Mouse (Mus musculus): Measurements from ENCODE around the gene Ror2. TPM values are rescaled to one million over a fixed set of nuclear protein-coding genes. Genes with fewer than 3 reads are reported as not detected.

Ror2 gene
- polyA plus RNA-seq, 1 experiment from 2014 or later: 10.2 TPM

DNA sequence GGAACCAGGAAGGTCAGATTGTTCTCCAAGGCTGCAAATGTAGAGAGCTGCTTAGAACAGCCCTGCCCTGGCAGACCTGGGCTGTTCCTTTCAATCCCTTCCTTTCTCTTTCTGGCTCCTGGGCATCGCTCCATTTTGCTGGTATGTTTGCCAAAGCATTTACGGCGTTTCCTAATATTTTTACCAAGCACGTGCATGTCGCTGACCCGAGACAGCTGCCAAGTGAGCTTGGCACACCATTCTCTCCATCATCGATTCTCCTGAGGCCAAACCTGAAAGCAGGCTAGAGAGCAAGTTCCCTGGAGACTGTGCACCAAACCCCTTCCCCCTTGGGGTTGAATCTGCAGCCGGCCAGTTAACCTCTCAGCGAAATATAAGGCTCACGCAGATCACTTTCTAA is 143.7 kb downstream of the Ror2 start:
- Histone ChIP-seq H3K9me3 (replicated peaks; ENCODE audit: control insufficient read depth, low read length) (peaks cover 4% of the 10 kb centered on the region; the same call in 1 of the 2 replicates), H3K4me1 (ENCODE audit: control insufficient read depth, insufficient read depth, low read length) (peaks cover 5% of the 10 kb centered on the region; the same call in 1 of the 2 replicates), H3K27ac (ENCODE audit: low read depth, low read length) (no peak overlapping the region), H3K4me3 (ENCODE audit: low read depth, low read length) (no peak overlapping the region), H3K27me3 (ENCODE audit: control insufficient read depth, insufficient read depth, low read length) (no peaks in the 10 kb centered on the region), H3K36me3 (ENCODE audit: control insufficient read depth, insufficient read depth, low read length) (peaks cover 9% of the 10 kb centered on the region; the same call in 1 of the 2 replicates), H3K4me2 (no peak overlapping the region), H3K9ac (ENCODE audit: low read depth, low read length) (no peak overlapping the region)
- no peak for ATAC-seq (replicated peaks; ENCODE audit: insufficient number of reproducible peaks, low FRiP score, low TSS enrichment)
- WGBS (ENCODE audit: insufficient replicate concordance): 90% methylated on average over 10 of the region's 10 CpGs

DNA sequence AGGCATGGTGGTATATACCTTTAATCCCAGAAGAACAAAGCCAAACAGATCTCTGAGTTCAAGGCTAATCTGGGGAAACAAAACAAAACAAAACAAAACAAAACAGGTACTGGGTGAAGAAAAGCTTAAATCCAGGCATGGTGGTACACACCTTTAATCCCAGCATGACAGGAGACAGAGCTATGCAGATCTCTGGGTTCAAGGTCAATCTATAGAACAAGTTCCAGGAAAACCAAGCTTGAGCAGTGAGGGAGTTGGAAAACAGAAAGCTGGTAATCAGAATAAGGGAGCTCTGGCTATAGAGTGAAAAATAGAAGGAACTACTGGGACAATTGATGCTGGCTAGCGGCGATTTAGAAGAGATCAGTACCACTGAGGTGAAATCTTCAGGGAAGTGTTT is 145.6 kb downstream of the Ror2 start:
- Histone ChIP-seq H3K9ac (ENCODE audit: low read depth, low read length) (no peak overlapping the region), H3K9me3 (replicated peaks; ENCODE audit: control insufficient read depth, low read length) (peaks cover 4% of the 10 kb centered on the region; the same call in 1 of the 2 replicates), H3K36me3 (ENCODE audit: control insufficient read depth, insufficient read depth, low read length) (peaks cover 9% of the 10 kb centered on the region; the same call in 1 of the 2 replicates), H3K27me3 (ENCODE audit: control insufficient read depth, insufficient read depth, low read length) (no peaks in the 10 kb centered on the region), H3K27ac (ENCODE audit: low read depth, low read length) (no peak overlapping the region), H3K4me1 (ENCODE audit: control insufficient read depth, insufficient read depth, low read length) (peaks cover 5% of the 10 kb centered on the region; the same call in 1 of the 2 replicates), H3K4me3 (ENCODE audit: low read depth, low read length) (no peak overlapping the region), H3K4me2 (no peak overlapping the region)
- ATAC-seq (replicated peaks; ENCODE audit: insufficient number of reproducible peaks, low FRiP score, low TSS enrichment): no peak
- WGBS (ENCODE audit: insufficient replicate concordance): 82% methylated on average over 2 of the region's 2 CpGs

DNA sequence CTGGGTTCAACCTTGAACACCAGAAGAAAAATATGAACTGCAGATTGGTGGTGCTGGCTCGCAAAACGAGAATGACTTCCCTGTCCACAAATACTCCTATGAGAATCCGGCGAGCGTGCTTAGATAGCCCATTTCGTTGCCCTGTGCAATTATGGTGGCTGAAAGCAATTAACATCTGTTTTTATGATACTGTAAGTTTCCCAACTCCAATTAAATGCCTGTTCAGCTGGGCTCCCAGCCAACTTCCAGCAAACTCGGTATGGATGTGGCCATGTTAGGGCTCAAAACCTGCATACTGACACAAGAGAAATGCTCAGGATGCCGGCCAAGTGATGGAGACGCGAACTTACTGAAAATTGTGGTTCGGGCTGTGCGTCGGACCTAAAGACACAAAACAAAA is 155.4 kb downstream of the Ror2 start:
- no peak overlapping the region for H3K4me2 ChIP-seq
- H3K27ac ChIP-seq (ENCODE audit: low read depth, low read length): no peak overlapping the region
- ATAC-seq (replicated peaks; ENCODE audit: insufficient number of reproducible peaks, low FRiP score, low TSS enrichment): no peak
- H3K36me3 ChIP-seq (ENCODE audit: control insufficient read depth, insufficient read depth, low read length): no peaks in the 10 kb centered on the region; the same call in 1 of the 2 replicates
- H3K4me1 ChIP-seq (ENCODE audit: control insufficient read depth, insufficient read depth, low read length): no peaks in the 10 kb centered on the region
- no peaks in the 10 kb centered on the region for H3K27me3 ChIP-seq (ENCODE audit: control insufficient read depth, insufficient read depth, low read length)
- WGBS (ENCODE audit: insufficient replicate concordance): 86% methylated on average over 13 of the region's 13 CpGs
- H3K9ac ChIP-seq (ENCODE audit: low read depth, low read length): no peak overlapping the region
- H3K9me3 ChIP-seq (replicated peaks; ENCODE audit: control insufficient read depth, low read length): no peaks in the 10 kb centered on the region
- no peak overlapping the region for H3K4me3 ChIP-seq (ENCODE audit: low read depth, low read length)

DNA sequence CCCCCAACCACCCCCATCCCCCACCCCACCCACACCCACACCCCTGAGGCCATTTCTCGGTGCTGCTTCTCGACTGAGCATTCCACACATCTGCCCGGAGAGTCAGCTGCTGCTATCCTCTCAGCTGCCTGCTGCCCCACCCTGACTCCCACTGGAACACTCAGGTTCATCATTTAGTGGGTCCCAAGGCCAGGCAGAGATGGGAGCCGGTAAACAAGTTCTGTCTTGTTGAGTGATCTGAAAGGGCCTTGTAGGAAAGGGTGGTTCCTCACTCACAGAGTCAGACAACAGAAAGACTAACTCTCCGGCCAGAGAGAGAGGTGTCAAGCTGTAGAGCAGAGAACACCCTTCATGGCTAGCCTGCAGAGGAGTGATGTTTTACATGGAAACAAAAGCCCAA is 155.9 kb downstream of the Ror2 start:
- Histone ChIP-seq H3K27me3 (ENCODE audit: control insufficient read depth, insufficient read depth, low read length) (no peaks in the 10 kb centered on the region), H3K9me3 (replicated peaks; ENCODE audit: control insufficient read depth, low read length) (no peaks in the 10 kb centered on the region), H3K4me2 (no peak overlapping the region), H3K36me3 (ENCODE audit: control insufficient read depth, insufficient read depth, low read length) (no peaks in the 10 kb centered on the region; the same call in 1 of the 2 replicates), H3K9ac (ENCODE audit: low read depth, low read length) (no peak overlapping the region), H3K4me3 (ENCODE audit: low read depth, low read length) (no peak overlapping the region), H3K27ac (ENCODE audit: low read depth, low read length) (no peak overlapping the region), H3K4me1 (ENCODE audit: control insufficient read depth, insufficient read depth, low read length) (no peaks in the 10 kb centered on the region)
- WGBS (ENCODE audit: insufficient replicate concordance): 69% methylated on average over 5 of the region's 5 CpGs
- no peak for ATAC-seq (replicated peaks; ENCODE audit: insufficient number of reproducible peaks, low FRiP score, low TSS enrichment)

DNA sequence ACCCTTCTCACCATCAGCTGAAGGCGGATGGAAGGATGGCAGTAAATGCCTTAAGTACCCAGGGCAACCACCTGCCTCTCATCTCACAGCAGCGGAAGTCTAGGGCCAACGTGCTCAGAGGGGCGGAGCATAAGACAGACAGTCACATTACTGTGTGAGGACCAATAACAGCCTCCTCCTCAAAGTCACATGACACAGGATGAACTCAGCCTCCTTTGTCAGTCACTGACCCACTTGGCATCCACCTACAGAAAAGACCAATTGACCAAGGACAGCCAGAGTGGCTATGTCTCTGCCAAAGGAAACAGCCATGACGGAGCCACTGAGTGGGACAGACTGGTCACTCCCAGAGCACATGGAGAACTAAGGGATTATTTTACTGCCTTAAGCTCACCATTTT is 160.3 kb downstream of the Ror2 start:
- Histone ChIP-seq H3K4me2 (no peak overlapping the region), H3K4me3 (ENCODE audit: low read depth, low read length) (no peak overlapping the region), H3K9me3 (replicated peaks; ENCODE audit: control insufficient read depth, low read length) (no peaks in the 10 kb centered on the region), H3K4me1 (ENCODE audit: control insufficient read depth, insufficient read depth, low read length) (0 out of 2 replicates have a peak, but pooled peaks cover 5% of the 10 kb centered on the region), H3K36me3 (ENCODE audit: control insufficient read depth, insufficient read depth, low read length) (no peaks in the 10 kb centered on the region; the same call in none of the 2 replicates), H3K27ac (ENCODE audit: low read depth, low read length) (no peak overlapping the region), H3K9ac (ENCODE audit: low read depth, low read length) (no peak overlapping the region), H3K27me3 (ENCODE audit: control insufficient read depth, insufficient read depth, low read length) (no peaks in the 10 kb centered on the region)
- WGBS (ENCODE audit: insufficient replicate concordance): 79% methylated on average over 5 of the region's 5 CpGs
- no peak for ATAC-seq (replicated peaks; ENCODE audit: insufficient number of reproducible peaks, low FRiP score, low TSS enrichment)

DNA sequence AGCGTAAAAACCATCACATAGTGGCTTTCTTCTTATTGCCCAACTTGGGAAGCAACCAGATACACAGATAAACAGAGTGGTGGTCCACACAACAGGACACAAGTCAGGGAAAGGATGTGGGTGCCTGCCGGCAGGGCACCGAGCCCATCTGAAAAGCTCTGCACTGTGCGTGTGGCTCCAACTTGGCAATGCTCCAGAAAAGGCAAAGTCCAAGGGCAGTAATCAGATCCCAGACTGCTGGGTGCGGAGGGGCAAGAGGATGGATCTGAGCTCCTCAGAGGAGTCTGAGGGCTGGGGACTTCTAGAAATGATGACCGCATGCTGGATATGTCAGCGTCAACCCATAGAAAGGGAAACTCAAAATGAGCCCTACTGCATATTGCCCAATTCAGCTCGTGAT is 163.8 kb downstream of the Ror2 start:
- H3K9me3 ChIP-seq (replicated peaks; ENCODE audit: control insufficient read depth, low read length): no peaks in the 10 kb centered on the region
- H3K27me3 ChIP-seq (ENCODE audit: control insufficient read depth, insufficient read depth, low read length): no peaks in the 10 kb centered on the region
- H3K4me3 ChIP-seq (ENCODE audit: low read depth, low read length): no peak overlapping the region
- no peak overlapping the region for H3K4me2 ChIP-seq
- H3K9ac ChIP-seq (ENCODE audit: low read depth, low read length): no peak overlapping the region
- 68% methylated on average over 8 of the region's 8 CpGs for WGBS (ENCODE audit: insufficient replicate concordance)
- H3K27ac ChIP-seq (ENCODE audit: low read depth, low read length): no peak overlapping the region
- peaks cover 3% of the 10 kb centered on the region for H3K36me3 ChIP-seq (ENCODE audit: control insufficient read depth, insufficient read depth, low read length)
- 0 out of 2 replicates have a peak, but pooled peaks cover 5% of the 10 kb centered on the region for H3K4me1 ChIP-seq (ENCODE audit: control insufficient read depth, insufficient read depth, low read length)
- no peak for ATAC-seq (replicated peaks; ENCODE audit: insufficient number of reproducible peaks, low FRiP score, low TSS enrichment)

DNA sequence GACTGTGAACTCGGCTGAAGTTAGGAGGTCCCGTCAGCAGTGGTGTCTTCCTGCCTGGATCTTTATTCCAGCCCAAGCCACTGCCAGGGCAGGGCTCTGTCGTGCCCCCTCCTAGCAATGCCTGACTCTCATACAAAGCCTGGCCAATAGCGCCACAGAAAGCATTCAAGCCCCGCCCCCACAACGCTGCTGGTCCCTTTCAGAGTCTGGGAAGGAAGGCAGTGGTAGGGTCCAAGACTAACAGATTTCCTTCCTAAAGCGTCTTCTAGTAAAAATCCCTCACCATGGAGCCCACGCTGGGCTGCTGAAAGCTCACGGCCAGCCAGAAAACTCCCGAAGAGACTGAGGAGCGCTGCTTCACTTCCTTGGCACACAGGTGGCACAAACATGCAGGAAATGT is 165.0 kb downstream of the Ror2 start:
- Histone ChIP-seq H3K4me2 (no peak overlapping the region), H3K9ac (ENCODE audit: low read depth, low read length) (no peak overlapping the region), H3K36me3 (ENCODE audit: control insufficient read depth, insufficient read depth, low read length) (peaks cover 5% of the 10 kb centered on the region), H3K4me1 (ENCODE audit: control insufficient read depth, insufficient read depth, low read length) (0 out of 2 replicates have a peak, but pooled peaks cover 5% of the 10 kb centered on the region), H3K9me3 (replicated peaks; ENCODE audit: control insufficient read depth, low read length) (no peaks in the 10 kb centered on the region), H3K27ac (ENCODE audit: low read depth, low read length) (no peak overlapping the region), H3K4me3 (ENCODE audit: low read depth, low read length) (no peak overlapping the region), H3K27me3 (ENCODE audit: control insufficient read depth, insufficient read depth, low read length) (no peaks in the 10 kb centered on the region)
- no peak for ATAC-seq (replicated peaks; ENCODE audit: insufficient number of reproducible peaks, low FRiP score, low TSS enrichment)
- WGBS (ENCODE audit: insufficient replicate concordance): 39% methylated on average over 11 of the region's 11 CpGs

DNA sequence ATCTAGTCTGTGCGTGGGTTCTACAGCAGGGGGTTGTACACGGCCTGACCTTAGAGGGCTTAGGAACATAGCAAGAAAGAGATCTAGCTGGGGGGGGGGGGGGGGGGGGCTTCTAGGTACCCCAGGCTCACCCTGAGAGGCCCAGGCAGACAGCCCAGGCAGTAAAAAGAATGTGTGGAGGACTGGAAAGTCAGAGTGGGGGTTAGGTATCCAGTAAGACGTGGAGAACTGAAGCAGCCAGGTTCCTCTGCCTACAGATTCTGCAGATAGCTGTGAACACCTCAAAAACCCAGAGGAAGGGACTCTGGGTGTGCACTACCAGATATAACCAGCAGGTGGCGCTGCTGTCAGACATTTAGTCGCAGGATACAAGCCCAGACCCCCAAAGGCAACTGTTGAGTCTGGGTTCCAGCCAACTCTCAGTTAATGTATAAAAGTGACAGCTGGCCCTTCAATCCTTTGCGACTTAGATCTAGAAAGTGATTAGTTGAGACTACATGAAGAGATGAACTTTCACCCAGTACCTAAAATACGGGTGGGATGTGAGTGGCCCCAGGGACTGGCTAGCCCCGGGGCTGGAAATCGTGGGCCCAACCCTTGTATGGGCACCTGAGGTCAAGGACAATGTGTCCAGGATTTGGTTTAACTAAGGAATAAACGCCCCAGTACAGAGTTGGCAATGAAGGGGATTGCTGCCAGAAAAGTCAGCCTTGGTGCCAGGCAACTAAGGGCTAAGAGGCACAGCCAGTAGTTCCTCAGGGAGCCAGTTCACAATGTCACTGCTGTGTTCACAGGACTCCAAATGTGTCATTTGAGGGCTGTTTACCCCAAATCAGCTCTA is 166.1 kb downstream of the Ror2 start:
- H3K4me1 ChIP-seq (ENCODE audit: control insufficient read depth, insufficient read depth, low read length): 0 out of 2 replicates have a peak, but pooled peaks cover 5% of the 10 kb centered on the region
- H3K4me3 ChIP-seq (ENCODE audit: low read depth, low read length): no peak overlapping the region
- peaks cover 5% of the 10 kb centered on the region for H3K36me3 ChIP-seq (ENCODE audit: control insufficient read depth, insufficient read depth, low read length)
- 33% methylated on average over 10 of the region's 10 CpGs for WGBS (ENCODE audit: insufficient replicate concordance)
- H3K9ac ChIP-seq (ENCODE audit: low read depth, low read length): no peak overlapping the region
- H3K9me3 ChIP-seq (replicated peaks; ENCODE audit: control insufficient read depth, low read length): no peaks in the 10 kb centered on the region
- H3K27me3 ChIP-seq (ENCODE audit: control insufficient read depth, insufficient read depth, low read length): no peaks in the 10 kb centered on the region
- 0 out of 2 replicates have a peak, but pooled peaks have one; percentile 18 for ATAC-seq (replicated peaks; ENCODE audit: insufficient number of reproducible peaks, low FRiP score, low TSS enrichment)
- no peak overlapping the region for H3K4me2 ChIP-seq
- no peak overlapping the region for H3K27ac ChIP-seq (ENCODE audit: low read depth, low read length)

Data from heart, embryonic 11.5 days (tissue).